Mouse (Mus musculus) limb, embryonic 14.5 days (tissue): ENCODE measurements around the gene Dscaml1. TPM values are rescaled to one million over a fixed set of nuclear protein-coding genes. Genes with fewer than 3 reads are reported as not detected.
"Not testable (repeated sequence)": the region's sequence is repeated elsewhere in the genome, so short reads cannot be mapped to it uniquely, and the experiment has no call there.

Experiments
- ATAC-seq: fragments of 200-750 bp; cut with Nextera tagmentation; 2 replicates; pipeline ENCODE4 v1.8.0; 2017; ENCODE audit warnings: low read depth, moderate number of reproducible peaks, moderate TSS enrichment; ENCODE audit not compliant: low FRiP score
- DNase-seq: peaks from one replicate; pipeline ENCODE4 v3.0.0-alpha.2; 2015; ENCODE audit warnings: low spot score
- H3K27ac ChIP-seq: fragments of 300-500 bp; sonication (generic); replicated peaks from 2 replicates; pipeline ENCODE4 v1.5.1; 2014; ENCODE audit warnings: low read depth, mild to moderate bottlenecking, low read length, moderate library complexity, mixed read lengths
- H3K27me3 ChIP-seq: fragments of 300-500 bp; sonication (generic); 2 replicates; pipeline ENCODE4 v1.6.1; 2014; ENCODE audit warnings: low read length, mixed read lengths; ENCODE audit not compliant: control insufficient read depth, insufficient read depth
- H3K36me3 ChIP-seq: fragments of 300-500 bp; sonication (generic); 2 replicates; pipeline ENCODE4 v1.6.1; 2014; ENCODE audit warnings: mild to moderate bottlenecking, low read length, moderate library complexity, mixed read lengths; ENCODE audit not compliant: control insufficient read depth, insufficient read depth
- H3K4me1 ChIP-seq: fragments of 300-500 bp; sonication (generic); 2 replicates; pipeline ENCODE4 v1.6.1; 2014; ENCODE audit warnings: antibody characterized with exemption, low read length, mixed read lengths; ENCODE audit not compliant: control insufficient read depth, insufficient read depth
- H3K4me2 ChIP-seq: fragments of 300-500 bp; sonication (generic); replicated peaks from 2 replicates; pipeline ENCODE4 v1.6.1; 2014; ENCODE audit warnings: low read depth, mild to moderate bottlenecking, low read length, moderate library complexity; ENCODE audit not compliant: severe bottlenecking
- H3K4me3 ChIP-seq: fragments of 300-500 bp; sonication (generic); replicated peaks from 2 replicates; pipeline ENCODE4 v1.5.1; 2014; ENCODE audit warnings: low read length
- H3K9ac ChIP-seq: fragments of 300-500 bp; sonication (generic); 2 replicates; pipeline ENCODE4 v1.6.1; 2014; ENCODE audit warnings: mild to moderate bottlenecking, low read depth, low read length, moderate library complexity; ENCODE audit not compliant: severe bottlenecking
- H3K9me3 ChIP-seq: fragments of 300-500 bp; sonication (generic); 2 replicates; pipeline ENCODE4 v1.6.1; 2016; ENCODE audit warnings: low read length; ENCODE audit not compliant: control insufficient read depth
- POLR2A ChIP-seq: fragments of 200-500 bp; IDR thresholded peaks from 2 replicates; pipeline ENCODE4 v1.8.0; 2012; ENCODE audit warnings: inconsistent platforms, mild to moderate bottlenecking, moderate library complexity, borderline replicate concordance; ENCODE audit not compliant: insufficient read depth, insufficient read length; ENCODE audit errors: extremely low read depth
- WGBS: fragments of 180-500 bp; shearing (Covaris S2); extraction: QIAGEN DNeasy Blood & Tissue Kit; methylation state at CpG from one replicate; pipeline ENCODE4 v1.1.7; 2014; 5-methylcytosine and 5-hydroxymethylcytosine counted together
- polyA plus RNA-seq, 2 experiments: library from polyadenylated mRNA; depleted of rRNA in 1 of 2; stranded (reverse) in 1 of 2; unstranded in 1 of 2; fragments of >200 nt; fragmentation: Nextera tagmentation in 1 of 2; extraction: Ambion mirVana in 1 of 2; gene quantifications; 2 replicates each; pipeline versions ENCODE4 v1.2.1 to v1.2.3; 2012 to 2014

Dscaml1 gene
- polyA plus RNA-seq, 2 experiments, result 0.43 to 1.0 TPM

- no peak for TF ChIP-seq POLR2A
- Histone ChIP-seq H3K9ac (no peak overlapping the region), H3K9me3 (no peaks in the 10 kb centered on the region), H3K4me1 (no peaks in the 10 kb centered on the region), H3K4me2 (no peak overlapping the region), H3K36me3 (peaks cover 36% of the 10 kb centered on the region), H3K27ac (no peak overlapping the region), H3K4me3 (no peak overlapping the region), H3K27me3 (no peaks in the 10 kb centered on the region)
- ATAC-seq (no peak), DNase-seq (no peak)
- 82% methylated on average over 18 of the region's 18 CpGs for WGBS
These were observed 342.0 kb downstream of the Dscaml1 start for GRCm38 (mm10) chr9:45768421-45768820.

GRCm38 (mm10) chr9:45769596-45769995 is 343.2 kb downstream of the Dscaml1 start:
- 89% methylated on average over 5 of the region's 5 CpGs for WGBS
- DNase-seq (no peak), ATAC-seq (no peak)
- Histone ChIP-seq H3K36me3 (peaks cover 48% of the 10 kb centered on the region), H3K9me3 (no peaks in the 10 kb centered on the region), H3K4me2 (no peak overlapping the region), H3K4me1 (no peaks in the 10 kb centered on the region), H3K27me3 (no peaks in the 10 kb centered on the region), H3K27ac (no peak overlapping the region), H3K9ac (no peak overlapping the region), H3K4me3 (no peak overlapping the region)
- no peak for TF ChIP-seq POLR2A

- Histone ChIP-seq H3K4me2 (no peak overlapping the region), H3K9ac (no peak overlapping the region), H3K27ac (no peak overlapping the region), H3K4me3 (no peak overlapping the region), H3K9me3 (no peaks in the 10 kb centered on the region), H3K4me1 (no peaks in the 10 kb centered on the region), H3K27me3 (no peaks in the 10 kb centered on the region), H3K36me3 (peaks cover 78% of the 10 kb centered on the region)
- DNase-seq, result no peak
- TF ChIP-seq POLR2A, result no peak
- 86% methylated on average over 6 of the region's 6 CpGs for WGBS
- ATAC-seq, result no peak
These were observed 347.7 kb downstream of the Dscaml1 start for GRCm38 (mm10) chr9:45774088-45774487.

GRCm38 (mm10) chr9:45776176-45776575 is 349.7 kb downstream of the Dscaml1 start:
- not testable (repeated sequence) for H3K4me1 ChIP-seq, H3K9me3 ChIP-seq, H3K9ac ChIP-seq, H3K27ac ChIP-seq, DNase-seq, ATAC-seq, H3K27me3 ChIP-seq, H3K4me2 ChIP-seq, H3K4me3 ChIP-seq
- peaks cover 77% of the 10 kb centered on the region for H3K36me3 ChIP-seq
- WGBS, result 52% methylated on average over 3 of the region's 3 CpGs

GRCm38 (mm10) chr9:45779201-45779600 is 352.8 kb downstream of the Dscaml1 start:
- Histone ChIP-seq H3K4me1 (no peaks in the 10 kb centered on the region), H3K4me2 (no peak overlapping the region), H3K27ac (no peak overlapping the region), H3K4me3 (no peak overlapping the region), H3K9me3 (no peaks in the 10 kb centered on the region), H3K9ac (no peak overlapping the region), H3K27me3 (no peaks in the 10 kb centered on the region), H3K36me3 (peaks cover 59% of the 10 kb centered on the region)
- no peak for TF ChIP-seq POLR2A
- no peak for ATAC-seq
- WGBS, result 69% methylated on average over 6 of the region's 6 CpGs
- DNase-seq, result no peak
